Mouse (Mus musculus): ENCODE results near the gene Acacb.

The Acacb gene

DNA sequence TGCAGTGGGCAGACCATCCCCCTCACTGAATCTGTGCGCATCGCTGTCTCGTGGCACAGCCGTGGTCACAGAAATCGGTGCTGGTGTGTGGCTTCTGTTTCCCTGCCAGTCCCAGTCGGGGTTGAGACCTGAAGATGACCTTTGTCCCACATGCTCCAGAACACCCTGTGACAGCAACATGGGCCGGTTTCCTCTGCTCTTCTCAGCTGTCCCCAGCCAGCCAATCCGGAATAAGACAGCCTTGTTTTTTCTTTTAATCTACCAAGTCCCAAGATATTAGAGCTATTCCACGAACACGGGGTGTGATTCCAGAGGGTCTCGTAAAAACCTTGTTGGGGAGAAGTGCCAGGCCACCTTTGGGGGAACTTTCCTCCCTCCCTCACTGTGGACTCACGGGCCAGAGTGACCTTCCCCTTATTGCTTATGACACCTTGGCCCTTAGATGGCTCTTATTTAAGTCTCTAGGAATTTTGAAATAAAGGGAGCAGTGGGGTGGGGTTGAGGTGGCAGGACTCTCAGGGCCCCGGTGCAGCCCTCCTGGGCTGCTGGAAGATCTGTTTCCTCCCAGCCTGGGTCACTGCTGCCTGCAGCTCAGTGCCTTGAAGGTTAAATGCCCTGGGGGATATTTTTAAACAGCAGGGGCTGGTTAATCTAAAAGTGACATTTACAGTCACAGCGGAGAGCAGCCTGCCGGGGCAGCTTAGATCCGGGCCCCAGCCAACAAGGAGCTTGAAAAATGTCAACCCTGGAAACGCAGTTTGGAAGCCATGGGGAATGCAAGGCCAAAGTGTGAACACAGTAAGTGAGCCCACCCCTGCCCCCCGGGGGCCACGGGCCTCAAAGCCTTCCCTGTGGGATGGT is at the start of gene Acacb:
Gene Acacb (plus strand): TSS at position 508 of the 861 bp plus-strand sequence.
- DNase-seq (ENCODE audit: low spot score) = no peak

DNA sequence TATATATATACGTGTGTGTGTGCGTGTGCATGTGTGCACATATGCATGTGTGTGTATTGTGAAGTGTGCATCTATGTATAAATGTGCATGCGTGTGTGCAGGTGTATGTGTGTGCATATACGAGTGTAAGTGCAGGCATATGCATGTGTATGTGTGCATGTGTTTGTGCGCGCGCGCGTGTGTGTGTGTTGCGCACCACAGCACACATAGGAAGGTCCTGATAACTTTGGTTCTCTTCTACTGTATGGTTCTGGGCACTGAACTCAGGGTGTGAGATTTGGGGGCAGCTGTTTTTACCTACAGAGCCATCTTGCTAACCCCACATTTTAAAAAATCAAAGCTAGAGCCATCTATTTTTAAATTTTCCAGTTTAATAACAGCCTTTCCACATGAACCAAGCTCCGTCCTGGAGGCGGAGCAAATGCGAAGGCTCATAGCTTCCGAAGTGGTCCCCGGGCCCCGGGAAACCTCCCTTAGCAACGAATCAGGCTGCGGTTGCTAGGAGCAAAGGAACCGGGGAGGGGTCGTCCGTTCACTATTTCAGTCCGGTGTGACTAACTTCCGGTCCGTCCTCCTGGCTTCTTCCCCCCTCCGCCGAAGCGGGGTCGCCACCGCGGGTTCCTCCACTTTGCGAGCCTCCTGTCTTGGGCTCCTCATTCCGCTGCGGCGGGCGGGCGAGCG is 46.5 kb upstream of the Acacb start:
- peak; percentile 67 for DNase-seq (ENCODE audit: low spot score)

DNA sequence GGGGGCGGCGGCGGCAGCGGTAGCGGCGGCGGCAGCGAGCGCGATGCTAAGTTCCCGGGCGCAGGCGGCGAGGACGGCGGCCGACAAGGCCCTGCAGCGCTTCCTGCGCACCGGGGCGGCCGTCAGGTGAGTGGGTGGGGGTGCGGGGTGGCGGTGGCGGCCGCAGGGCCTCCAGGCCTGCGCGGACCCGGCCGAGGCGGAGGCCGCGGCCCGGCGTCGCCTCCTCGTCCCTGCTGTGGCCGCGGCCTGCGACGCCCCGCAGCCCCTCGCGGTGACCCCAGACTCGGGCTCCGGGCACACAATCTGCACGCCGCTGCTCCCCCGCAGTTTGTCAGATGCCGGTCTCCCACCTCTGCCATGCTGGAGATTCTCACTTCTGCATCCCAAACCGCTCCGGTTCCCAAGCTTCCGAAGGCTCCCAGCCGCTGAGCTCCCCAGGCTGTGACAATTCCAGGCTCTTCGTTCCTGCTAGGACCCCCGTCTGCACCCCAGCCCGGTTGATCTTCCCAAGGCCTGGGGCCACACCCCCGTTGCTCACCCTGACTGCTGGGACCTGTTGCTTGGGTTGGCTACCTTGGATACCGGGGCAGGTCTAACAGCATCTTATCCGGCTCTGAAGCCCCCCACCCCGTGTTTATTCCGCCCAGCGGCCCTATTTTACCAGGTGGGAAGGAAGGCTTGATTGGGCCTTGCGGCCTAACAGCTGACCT is 45.8 kb upstream of the Acacb start:
- DNase-seq (ENCODE audit: low spot score) = no peak

DNA sequence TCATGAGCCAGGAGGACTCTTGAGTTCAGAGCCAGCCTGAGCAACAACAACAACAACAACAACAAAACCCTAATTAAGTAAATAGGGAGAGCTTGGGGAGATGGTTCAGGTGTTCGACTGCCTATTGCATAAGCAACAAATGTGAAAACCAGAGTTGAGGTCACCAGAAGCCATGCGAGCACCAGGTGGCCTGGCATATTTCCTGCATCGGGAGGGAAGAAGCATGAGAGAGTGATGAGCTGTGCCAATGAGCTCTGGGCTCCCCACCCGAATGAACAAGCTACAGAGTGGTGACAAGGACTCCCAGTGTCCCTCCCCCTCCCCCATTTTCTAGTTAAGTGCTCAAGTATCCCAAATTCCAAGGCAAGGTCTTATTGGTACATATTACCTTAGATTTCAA is 44.5 kb upstream of the Acacb start:
- no peak for DNase-seq (ENCODE audit: low spot score)

DNA sequence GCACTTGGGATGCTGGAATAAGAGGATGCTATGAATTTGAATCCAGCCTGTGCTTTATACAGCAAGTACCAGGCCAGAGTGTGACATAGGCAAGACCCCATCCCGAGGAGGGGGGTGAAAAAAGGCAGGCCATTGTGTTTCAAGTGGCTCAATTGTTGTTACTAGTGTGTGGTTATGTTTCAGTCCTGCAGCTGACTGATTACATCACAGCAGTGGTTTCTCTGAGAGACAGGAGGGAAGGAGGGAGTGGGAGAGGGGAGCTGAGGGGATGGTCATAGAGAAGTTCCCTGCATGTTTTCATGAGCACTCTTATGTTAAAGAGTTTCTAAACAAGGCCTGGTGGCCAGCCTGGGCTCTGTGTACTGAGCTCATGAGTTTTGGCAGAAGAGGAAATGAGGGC is 43.5 kb upstream of the Acacb start:
- no peak for DNase-seq (ENCODE audit: low spot score)

DNA sequence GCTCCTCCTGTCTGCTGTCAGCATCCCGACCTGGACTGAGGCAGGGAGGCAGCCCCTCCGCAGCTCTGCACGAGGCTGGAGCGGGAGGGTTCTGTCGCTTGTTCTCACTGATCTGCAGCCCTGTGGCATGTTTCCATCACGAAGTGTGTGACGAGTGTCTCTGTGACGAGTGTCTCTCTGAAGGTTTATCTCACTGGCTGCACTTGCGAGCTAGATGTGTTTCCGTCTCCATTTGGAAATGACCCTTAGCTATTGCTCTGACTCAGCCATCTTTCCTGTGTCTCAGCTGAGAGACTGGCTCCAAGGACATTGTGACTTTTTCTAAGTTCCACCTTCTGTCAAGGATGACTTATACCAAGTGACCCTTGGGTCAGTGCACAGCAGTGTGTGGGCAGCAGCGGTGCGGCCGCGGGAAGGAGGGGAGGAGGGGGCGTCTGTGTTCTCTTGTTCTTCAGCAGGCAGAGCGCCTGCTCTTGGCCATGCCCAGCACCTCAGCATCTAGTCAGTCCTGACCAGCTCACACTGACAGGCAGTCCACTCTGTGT is 39.9 kb upstream of the Acacb start:
- no peak for DNase-seq (ENCODE audit: low spot score)

DNA sequence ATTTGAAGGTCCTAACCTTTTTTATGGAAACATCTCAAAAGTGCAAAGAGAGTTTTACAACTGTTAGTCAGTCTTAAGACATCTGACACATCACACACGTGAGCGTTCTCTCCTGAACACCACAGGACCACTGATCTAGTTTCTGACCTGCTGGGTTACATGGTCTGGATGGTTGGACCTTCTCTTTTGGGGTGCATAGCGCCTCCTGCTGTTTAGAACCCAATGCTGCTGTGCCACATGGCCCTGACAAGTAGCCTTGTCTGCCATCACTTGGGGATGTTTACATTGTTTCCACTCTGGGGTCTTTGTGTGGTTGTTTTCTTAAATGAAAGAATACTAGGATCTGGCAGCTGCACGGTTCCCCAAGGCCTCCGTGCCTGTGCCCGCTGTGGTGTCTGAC is 33.0 kb upstream of the Acacb start:
- no peak for DNase-seq (ENCODE audit: low spot score)

DNA sequence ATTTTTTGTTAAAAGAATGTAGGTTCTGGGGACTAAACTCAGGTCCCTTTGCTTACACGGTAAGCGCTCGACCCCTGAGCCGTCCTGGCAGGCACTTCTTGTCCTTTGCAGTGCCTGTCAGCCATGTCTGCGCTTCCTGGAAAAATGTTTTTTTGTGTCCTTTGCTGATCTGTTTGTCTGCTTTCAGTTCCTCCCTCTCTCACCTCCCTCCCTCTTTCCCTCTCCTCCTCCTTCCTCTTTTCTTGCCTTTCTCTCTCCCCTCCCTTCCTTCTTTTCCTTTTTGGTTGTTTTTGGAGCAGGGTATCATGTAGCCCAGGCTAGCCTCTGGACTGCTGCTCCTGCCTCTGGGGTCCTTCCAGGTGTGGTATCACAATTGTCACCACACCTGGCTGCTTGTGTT is 31.3 kb upstream of the Acacb start:
- no peak for DNase-seq (ENCODE audit: low spot score)

DNA sequence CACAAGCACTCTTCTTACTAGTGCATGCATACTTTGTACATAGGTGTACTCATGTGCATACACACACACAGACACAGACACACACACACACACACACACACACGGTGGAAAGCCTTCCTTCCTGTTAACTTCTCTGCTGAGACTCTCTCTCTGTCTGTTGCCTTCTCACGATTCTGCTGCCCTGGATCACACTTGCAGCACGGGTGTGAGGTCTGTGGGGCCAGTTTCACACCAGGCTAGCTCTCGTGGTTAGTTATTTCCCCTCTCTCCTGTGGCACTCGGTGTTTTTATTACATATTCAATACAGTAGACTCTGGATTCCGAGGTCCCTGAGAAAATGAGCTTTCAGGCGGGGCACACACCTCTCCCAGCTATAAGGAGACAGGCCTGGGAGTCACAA is 29.7 kb upstream of the Acacb start:
- DNase-seq (ENCODE audit: low spot score) = no peak

DNA sequence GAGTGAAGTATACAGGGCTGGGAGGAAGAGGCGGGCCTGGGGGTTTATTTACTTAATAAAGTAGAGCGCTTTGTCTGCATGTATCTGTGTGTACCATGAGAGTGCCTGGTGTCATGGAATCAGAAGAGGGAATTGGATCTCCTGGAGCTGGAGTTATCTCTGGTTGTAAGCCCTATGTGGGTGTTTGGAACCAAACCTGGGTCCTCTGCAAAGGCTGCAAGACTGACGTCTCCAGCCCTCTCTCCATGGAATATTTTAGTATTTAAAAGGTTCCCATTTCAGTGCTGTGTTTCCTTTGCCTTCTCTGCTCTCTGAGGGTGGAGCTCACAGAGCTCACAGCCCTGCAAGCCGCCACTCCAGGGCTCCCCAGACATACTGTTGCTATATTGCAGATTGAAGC is 26.5 kb upstream of the Acacb start:
- DNase-seq (ENCODE audit: low spot score) = no peak

DNA sequence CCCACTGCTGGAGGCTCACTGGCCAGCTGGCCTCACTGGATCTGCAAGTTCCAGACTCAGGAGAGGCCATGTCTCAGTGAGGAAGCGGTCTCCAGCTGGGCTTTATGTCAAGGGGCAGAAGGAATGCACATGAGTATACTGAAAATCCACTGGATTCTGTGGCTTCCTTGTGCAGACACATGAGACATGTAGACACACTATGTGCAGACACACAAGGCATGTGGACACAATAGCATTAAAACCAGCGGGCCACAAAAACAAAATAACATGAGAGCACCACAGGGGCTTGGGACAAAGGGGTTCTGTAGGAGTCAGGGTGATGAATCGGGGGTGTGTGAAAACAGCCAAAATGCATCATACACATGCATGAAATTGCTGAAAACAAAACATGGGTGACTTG is 20.3 kb upstream of the Acacb start:
- DNase-seq (ENCODE audit: low spot score) = no peak

DNA sequence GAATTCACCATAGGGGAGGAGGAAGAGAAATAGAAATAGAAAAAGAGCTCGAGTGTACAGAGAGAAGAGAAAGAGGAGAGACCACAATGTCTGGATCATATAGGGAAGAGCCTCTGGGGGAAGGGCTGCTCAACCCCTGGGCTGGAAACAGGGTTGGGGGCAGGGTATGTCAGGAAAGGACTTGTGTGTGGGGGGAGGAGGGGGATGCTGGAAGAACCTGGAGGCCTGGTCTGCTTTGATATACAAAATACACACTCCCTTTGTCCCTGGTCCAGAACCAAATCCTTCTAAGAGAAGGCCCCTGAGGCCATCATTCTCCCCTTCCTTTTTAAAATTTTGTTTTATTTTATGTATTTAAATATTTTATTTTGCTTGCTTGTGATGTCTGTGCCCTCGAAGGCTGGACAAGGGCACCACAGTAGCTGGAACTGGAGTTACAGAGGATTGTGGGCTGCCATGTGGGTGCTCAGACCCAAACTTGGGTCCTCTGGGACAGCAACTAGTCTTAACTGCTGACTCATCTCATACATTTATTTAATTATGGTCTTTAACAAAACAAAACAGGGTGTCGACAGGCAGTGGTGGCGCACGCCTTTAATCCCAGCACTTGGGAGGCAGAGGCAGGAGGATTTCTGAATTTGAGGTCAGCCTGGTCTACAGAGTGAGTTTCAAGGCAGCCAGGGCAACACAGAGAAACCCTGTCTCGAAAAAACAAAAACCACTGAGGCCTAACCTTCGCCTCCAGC is 19.7 kb upstream of the Acacb start:
- no peak for DNase-seq (ENCODE audit: low spot score)

DNA sequence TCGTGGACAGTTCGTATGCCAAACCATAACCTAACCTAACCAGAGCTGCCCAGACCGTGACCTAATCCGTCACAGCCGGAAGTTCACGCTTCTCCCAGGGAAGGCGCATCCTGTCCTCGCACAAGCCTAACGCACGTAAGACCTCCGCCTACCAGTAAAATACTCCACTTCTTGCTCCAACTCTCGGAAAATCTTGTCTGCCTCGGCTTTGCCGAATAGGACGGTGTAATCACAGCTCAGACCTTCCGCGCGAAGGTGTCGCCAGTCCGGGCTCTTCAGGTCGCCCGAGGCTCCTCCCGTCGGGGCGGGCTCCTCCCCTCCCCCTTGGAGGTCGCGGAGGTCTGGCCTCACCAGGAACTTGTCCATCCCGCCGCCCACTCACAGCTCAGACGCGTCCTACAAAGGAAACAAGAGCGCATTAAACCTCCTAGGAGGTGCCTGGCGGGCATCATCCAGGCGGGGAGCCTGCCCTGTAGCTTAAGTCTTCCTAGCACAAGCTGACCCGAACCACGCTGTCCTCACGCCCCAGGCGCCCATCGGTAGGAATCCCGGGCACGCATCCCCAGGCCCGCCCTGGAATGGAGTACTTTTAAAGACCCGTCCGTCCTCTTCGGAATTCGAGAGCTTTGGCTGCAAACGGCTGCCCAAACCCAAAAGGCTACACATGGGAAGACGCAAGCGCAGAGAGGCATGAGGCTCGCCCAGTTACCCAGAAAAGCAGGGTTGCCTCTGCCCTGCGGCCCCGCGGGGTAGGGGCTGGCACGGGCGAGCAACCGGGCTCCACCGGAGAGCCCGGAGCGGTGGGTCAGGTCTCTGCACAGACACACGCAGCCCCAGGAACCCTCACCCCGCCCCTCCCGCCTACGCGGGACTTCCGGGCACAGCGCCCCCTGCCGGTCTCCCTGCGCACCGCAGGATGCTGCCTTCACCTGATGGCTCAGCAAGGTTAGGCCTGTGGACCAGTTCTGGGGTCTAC is 18.7 kb upstream of the Acacb start, which contains the start of gene Alkbh2:
Gene Alkbh2 (minus strand): TSS at position 845 of the 976 bp plus-strand sequence.
- DNase-seq (ENCODE audit: low spot score) = peak; percentile 87

DNA sequence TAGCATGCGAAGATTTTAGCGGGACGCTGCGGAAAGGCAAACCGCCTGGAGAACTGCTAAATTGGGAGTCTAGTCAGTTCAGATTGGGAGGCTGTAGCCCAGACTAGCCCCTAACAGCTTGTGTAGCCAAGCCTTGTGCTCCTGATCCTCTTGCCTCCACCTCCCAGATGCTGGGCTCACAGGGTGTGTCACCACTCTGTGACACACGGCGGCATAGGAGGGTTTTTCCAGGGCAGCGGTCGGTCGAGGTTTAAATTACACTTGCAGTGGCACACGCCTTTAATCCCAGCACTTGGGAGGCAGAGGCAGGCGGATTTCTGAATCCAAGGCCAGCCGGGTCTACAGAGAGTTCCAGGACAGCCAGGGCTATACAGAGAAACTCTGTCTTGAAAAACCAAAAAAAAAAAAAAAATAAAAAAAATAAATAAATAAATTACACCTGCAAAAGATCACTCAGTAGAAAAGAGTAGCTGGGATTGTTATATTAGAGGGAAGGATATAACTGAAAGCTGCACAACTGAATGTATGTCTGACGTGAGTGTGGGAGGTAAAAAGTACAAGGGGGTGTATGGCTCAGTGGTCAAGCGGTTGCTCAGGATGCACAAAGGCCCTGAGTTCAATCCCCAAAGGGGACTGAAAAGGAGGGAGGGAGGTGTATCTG is 16.7 kb upstream of the Acacb start:
- DNase-seq (ENCODE audit: low spot score) = no peak

DNA sequence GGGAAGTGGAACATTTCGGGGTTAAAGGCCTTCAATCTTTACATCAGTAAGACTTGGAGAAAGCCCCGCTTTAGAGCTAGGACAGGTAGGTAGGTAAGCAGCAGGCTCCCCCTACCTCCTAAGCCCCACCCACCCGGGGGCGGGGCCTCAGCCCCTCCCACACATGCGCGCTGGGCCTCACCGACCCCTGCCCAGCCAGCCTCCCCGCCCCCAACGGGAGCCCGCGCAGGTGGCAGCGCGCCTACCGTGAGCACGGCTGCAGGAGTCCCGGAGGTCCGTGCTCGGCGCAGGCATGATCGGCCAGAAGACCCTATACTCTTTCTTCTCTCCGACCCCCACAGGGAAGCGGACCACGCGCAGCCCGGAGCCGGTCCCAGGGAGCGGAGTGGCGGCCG is 16.1 kb upstream of the Acacb start, which contains the start of gene Ung:
Gene Ung (plus strand): TSS at position 176 of the 395 bp plus-strand sequence.
- DNase-seq (ENCODE audit: low spot score) = no peak

DNA sequence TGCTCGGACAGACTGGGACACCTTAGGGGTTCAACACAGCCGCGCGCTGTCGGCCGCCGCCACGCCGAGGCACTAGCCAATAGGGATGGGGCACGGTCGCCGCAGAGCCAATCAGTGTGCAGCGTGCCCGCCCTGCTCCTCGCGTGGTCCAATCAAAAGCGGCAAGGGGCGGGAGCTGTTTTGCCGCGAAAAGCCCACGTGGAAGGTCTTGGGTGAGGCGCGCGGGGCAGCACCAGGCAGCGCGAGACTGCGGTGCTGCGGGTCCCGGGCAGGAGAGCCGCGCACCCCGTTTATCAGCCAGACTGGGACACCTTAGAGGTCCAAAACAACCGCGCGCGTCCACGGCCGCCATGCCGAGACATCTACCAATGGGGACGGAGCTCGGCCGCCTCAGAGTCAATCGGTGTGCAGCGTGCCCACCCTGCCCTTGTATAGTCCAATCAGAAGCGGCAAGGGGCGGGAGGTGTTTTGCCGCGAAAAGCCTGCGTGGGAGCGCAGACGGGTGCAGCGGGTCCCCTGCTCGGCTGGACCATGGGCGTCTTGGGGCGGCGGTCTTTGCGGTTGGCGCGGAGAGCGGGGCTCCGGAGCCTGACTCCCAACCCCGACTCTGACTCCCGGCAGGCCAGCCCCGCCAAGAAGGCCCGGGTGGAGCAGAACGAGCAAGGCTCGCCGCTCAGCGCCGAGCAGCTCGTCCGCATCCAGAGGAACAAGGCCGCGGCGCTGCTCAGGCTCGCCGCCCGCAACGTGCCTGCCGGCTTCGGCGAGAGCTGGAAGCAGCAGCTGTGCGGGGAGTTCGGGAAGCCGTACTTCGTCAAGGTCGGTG is 15.4 kb upstream of the Acacb start:
- peak; percentile 91 for DNase-seq (ENCODE audit: low spot score)

DNA sequence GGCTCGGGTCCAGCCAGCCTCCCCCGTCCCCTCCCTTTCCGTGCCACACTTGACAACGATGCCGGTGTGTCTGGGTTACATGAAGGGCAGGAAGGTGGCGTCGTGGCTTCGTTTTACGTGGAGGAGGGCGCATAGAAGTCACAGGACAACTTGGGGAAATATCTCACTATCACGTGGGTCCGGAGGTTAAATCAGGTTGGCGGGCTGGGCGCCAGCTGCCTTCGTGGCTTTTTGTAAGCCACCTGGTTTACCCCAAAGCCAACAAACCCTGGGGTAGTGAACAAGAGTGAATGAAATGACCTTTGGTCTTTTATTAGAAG is 14.9 kb upstream of the Acacb start:
- peak; percentile 48 for DNase-seq (ENCODE audit: low spot score)

DNA sequence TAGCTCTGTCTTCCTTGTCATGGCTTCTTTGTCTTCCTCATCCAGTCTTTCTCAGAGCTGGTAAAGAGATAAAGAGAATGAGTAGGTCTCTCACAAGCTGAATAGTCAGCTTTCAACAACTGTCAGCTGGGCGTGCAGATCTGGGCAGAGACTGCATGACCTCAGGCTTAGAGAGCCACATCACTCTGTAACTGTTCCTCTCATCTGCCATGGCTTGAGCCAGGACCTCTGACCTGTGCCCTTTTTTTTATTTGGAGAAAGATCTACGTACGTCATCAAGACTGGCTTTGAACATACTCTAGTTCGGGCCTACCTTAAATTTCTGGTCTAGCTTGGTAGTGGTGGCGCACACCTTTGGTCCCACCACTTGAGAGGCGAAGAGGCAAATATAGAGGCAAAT is 13.5 kb upstream of the Acacb start:
- DNase-seq (ENCODE audit: low spot score) = no peak

DNA sequence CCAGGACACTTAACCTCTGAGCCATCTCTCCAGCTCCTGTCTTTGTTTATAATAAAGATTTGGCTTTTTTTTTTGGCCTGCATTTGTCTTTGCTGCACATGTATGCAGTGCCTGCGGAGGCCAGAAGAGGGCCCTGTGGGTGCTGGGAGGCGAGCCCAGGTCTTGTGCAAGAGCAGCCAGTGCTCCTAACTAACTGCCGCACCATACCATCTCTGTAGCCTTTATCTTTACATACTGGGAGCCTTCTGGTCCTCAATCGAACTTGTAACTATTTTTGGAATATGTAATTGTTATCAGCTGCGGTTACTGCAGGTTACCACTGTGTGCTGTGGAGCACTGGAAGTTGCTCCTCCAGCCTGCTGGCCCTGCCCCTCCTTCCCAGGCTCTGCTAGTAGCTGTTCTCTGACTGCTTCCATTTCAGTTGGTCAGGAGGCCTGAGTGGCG is 12.2 kb upstream of the Acacb start:
- peak; percentile 22 for DNase-seq (ENCODE audit: low spot score)
